Mouse (Mus musculus): ENCODE measurements around the gene Spata4.
"Not testable (repeated sequence)": the region's sequence is repeated elsewhere in the genome, so short reads cannot be mapped to it uniquely, and the experiment has no call there.

Gene Spata4

DNA sequence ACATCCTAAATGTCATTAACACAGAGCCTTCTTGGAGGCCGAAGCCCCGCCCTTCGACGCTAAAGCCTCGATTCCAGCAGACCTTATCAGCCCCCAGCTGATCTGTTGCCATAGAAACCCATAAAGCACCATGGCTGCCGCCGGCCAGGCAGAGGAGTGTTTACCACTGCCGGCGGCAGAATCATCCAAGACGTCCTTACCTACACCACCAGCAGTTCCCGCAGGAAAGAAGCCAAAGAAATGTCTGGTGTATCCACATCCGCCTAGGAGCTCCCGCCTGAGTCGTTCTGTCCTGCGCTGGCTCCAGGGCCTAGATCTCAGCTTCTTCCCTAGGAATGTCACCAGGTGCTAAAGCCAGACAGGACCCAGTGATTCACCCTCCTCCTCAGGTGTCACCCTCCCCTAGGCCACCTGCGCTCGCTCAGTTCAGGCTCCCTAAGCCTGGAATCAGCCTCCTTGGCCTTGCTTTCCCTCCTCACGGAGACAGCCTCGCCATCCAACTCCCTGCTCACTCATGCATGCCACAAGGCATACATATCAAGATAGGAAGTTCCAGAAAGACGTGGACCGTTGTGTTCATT, at the start of gene Spata4:
Gene Spata4, plus strand, starts transcription at position 111 of the 581 bp plus-strand sequence.
- DNase-seq (ENCODE audit: low spot score) = no peak

- DNase-seq (ENCODE audit: low spot score) = no peak
These were observed 45.7 kb upstream of the Spata4 start for GRCm38 (mm10) chr8:54554921-54555320.

DNA sequence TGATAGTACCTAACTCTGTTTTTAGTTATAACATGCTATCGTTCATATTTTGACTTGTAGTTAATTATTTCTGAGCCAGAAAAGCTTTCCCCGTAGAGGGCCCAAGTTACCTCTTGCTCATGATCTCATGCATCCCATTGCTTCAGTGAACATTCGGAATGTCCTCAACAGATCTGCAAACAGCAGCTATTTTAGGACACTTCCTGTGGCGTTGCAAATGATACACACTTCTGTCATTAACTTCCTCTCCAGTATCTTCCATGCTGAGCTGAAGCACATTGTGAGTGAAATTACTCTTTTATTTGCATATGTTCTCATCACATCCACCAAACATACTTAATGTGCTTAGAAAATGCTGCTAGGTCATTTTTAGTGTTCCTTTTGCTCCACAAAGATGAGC, 38.4 kb upstream of the Spata4 start:
- DNase-seq (ENCODE audit: low spot score) = no peak

DNA sequence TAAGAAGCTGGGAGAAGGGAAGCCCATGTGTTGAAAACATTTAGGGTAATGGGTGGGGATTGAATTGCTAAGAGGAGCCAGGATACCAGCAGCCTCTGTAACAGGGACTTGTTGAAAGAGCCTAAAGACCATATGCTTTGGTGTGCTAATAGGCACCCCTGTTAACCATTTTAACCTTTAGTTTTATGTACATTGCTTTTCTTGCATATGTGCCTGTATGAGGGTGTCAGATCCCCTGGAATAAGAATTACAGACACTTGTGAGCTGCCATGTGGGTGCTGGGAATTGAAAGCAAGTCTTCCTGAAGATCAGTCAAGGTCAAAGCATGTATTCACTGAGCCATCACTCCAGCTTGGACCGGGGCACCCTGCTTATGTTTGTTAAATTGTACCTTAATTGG, 35.4 kb upstream of the Spata4 start:
- DNase-seq (ENCODE audit: low spot score) = no peak

GRCm38 (mm10) chr8:54565603-54566260, 34.8 kb upstream of the Spata4 start:
- no peak for DNase-seq (ENCODE audit: low spot score)

DNA sequence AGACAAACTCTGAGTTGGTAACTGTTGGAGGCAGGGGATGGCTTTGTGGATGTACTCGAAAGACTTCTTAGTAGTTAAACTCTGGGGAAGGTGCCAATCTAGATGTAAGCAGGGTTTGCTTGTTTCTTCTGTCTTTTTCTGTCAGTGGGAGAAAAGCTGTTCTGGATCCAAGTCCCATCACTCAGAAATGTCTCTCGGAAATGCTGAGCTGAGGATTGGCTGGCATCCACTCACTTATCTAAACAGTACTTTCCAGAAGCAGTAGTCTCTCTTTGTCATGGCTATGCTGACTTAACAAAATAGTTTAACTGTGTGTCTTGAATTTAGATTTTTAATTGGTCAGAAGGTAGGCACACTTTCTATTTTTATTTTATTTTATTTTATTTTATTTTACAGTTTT, 33.4 kb upstream of the Spata4 start:
- no peak for DNase-seq (ENCODE audit: low spot score)

GRCm38 (mm10) chr8:54570618-54571609, 29.7 kb upstream of the Spata4 start:
- no peak for DNase-seq (ENCODE audit: low spot score)

DNA sequence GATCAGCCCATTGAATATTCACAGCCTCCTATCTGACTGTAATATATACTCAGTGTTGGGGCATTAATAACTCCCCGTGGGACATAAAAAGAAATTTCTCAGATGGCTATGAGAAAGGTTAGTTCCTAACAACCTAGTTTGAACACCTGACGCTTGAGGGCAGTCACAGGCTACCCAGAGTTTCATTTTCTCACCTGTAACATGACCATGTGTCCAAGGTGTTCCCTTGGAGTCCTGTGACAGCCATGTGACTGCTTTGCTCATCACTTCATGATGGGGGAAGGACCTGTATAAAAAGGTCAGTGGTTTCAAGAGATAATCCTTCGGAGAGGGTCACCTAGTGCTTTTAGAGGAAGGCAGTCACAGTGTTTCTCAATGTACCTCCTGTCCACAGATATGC, 19.1 kb upstream of the Spata4 start:
- DNase-seq (ENCODE audit: low spot score) = no peak

DNA sequence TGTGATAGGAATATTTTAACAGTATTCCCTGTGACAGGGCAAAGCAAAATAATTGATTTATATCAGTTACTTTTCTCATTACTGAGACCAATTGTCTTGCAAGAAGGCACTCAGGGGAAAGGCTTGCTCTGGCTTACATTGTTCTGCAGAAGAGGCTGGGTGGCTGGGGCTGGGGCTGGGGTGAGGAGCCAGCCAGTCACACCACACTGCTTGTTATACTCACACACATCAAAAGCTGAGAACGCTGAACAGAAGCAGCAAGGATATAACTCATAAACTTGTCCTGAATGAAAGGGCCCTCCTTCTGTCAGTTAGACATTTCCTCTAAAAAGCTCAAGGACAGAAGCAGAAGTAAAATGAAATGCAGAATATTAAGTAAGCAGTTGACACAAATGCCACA, 17.7 kb upstream of the Spata4 start:
- DNase-seq (ENCODE audit: low spot score) = no peak

DNA sequence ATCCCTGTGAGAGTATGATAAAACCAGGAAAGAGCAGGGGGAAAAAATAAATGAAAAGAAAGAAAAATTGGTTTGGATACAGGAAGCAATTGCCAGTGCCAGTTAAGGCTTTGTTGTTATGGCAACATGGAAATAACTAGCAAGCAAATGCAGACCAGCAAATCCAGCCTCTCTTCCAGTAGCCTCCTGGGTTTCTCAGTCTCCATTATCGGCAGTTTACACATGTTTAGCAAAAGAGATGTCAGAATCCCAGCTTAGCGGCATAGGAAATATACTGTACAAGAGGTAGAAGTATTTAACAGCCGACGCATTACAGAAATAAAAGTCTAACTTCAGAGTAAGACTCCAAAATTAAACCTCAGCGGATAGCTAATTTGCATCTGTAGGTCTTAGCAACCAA, 5.9 kb upstream of the Spata4 start:
- DNase-seq (ENCODE audit: low spot score) = no peak

GRCm38 (mm10) chr8:54596051-54596450, 4.5 kb upstream of the Spata4 start:
- no peak for DNase-seq (ENCODE audit: low spot score)

DNA sequence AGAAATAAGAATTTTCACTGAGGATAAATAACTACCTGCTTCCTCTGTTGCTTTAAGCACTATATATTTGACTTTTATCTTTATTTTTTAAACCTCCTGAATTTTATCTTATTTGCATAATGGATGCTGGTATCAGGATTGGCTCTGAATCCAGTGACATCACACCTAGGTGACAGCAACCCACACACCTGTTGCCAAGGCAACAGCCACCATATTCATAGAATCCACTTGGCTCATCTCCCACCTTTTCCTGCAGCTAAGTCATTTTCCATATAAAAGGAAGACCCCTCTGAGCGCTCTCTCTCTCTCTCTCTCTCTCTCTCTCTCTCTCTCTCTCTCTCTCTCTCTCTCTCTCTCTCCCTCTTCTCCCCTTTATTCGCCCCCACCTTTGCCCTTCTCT, 3.6 kb upstream of the Spata4 start:
- no peak for DNase-seq (ENCODE audit: low spot score)

GRCm38 (mm10) chr8:54597386-54597785, 3.2 kb upstream of the Spata4 start:
- DNase-seq (ENCODE audit: low spot score) = no peak

- DNase-seq (ENCODE audit: low spot score) = no peak
These were observed 2.9 kb downstream of the Spata4 start for GRCm38 (mm10) chr8:54603440-54603839.

- no peak for DNase-seq (ENCODE audit: low spot score)
These were observed 8.8 kb downstream of the Spata4 start for GRCm38 (mm10) chr8:54609336-54609735.

GRCm38 (mm10) chr8:54610238-54610637, 9.7 kb downstream of the Spata4 start:
- no peak for DNase-seq (ENCODE audit: low spot score)

GRCm38 (mm10) chr8:54616710-54617109, 16.1 kb downstream of the Spata4 start:
- DNase-seq (ENCODE audit: low spot score) = not testable (repeated sequence)

DNA sequence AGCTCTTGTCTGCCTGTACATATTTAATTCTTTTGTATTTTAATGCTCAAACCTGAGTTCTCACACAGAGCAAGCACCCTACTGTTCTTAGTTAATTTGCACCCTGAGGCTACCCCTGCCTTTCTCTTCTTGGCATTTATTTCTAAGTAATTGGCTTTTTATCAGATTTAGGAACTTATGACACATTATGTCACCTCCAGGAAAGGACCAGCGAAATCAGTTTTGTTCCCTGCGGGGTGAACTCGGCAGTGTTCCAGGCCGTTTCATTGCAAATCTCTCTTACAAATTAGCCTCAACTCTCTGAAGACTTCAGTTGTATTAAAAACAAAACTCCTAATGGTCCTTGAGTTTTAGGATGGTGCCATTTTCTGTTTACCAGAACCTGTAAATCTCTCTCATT, 38.1 kb downstream of the Spata4 start:
- no peak for DNase-seq (ENCODE audit: low spot score)

All from spleen, adult 12 weeks (tissue).